Mouse (Mus musculus) testis, adult 2 months (tissue): Measurements from ENCODE around the gene Eef1e1.

Experiments
- CTCF ChIP-seq: fragments of 200-500 bp; IDR thresholded peaks from 2 replicates; pipeline ENCODE4 v1.5.1; 2012; ENCODE audit warnings: low read depth, mild to moderate bottlenecking, inconsistent platforms, low read length, moderate library complexity; ENCODE audit not compliant: control insufficient read depth, insufficient read depth, insufficient replicate concordance
- POLR2A ChIP-seq: fragments of 200-500 bp; IDR thresholded peaks from 2 replicates; pipeline ENCODE4 v1.6.1; 2012; ENCODE audit warnings: low read depth, mild to moderate bottlenecking, inconsistent platforms, low read length, moderate library complexity; ENCODE audit not compliant: control insufficient read depth

DNA sequence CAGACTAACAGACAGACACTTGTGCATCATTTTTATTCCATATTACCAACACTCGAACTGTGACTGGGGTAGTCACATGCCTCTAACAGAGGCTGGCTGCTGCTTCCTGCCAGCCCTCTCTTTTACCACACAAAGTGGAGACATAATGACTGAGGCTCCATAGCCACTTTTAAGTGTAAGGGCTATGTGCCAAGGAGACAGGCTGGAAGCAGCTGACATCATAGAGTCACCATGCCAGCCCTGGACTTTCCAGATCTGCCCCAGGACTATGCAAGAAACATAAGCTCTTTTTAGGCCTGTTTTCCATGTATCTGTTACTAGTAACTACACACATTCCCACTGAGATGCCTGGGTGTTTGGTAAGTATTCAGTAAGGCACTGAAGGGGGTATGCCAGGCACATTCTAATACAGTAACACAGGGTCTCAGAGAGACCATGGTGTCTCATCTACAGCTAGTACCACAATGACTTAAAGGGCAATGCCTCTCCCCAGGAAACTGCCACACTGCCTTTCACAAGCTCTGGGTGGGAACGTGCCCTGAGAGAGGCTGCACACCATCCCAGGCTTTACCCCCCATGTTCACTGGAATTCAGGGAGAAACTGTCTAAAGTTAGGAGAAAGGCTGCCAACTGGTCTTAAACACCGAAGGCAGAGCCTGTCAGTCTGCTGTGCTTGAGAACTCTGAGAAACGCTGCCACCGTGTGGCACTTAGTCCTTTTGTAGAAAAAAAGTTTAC lies 33.2 kb downstream of the Eef1e1 start:
- TF ChIP-seq CTCF (no peak), POLR2A (no peak)
